Mouse (Mus musculus) heart, postnatal 0 days (tissue): ENCODE results near the gene Hfe2.

Experiments
- CTCF ChIP-seq: IDR thresholded peaks from 2 replicates; pipeline ENCODE4 v1.5.1; 2016; ENCODE audit warnings: antibody characterized with exemption, control low read depth, low read depth
- EP300 ChIP-seq: IDR thresholded peaks from 2 replicates; pipeline ENCODE4 v1.6.1; 2016; ENCODE audit warnings: antibody characterized with exemption, low read depth

- TF ChIP-seq CTCF = no peak
- TF ChIP-seq EP300 = no peak
These were observed 22.5 kb upstream of the Hfe2 start for GRCm38 (mm10) chr3:96502181-96503082.
